Mouse (Mus musculus): Measurements from ENCODE around the gene Ube2v1.

DNA sequence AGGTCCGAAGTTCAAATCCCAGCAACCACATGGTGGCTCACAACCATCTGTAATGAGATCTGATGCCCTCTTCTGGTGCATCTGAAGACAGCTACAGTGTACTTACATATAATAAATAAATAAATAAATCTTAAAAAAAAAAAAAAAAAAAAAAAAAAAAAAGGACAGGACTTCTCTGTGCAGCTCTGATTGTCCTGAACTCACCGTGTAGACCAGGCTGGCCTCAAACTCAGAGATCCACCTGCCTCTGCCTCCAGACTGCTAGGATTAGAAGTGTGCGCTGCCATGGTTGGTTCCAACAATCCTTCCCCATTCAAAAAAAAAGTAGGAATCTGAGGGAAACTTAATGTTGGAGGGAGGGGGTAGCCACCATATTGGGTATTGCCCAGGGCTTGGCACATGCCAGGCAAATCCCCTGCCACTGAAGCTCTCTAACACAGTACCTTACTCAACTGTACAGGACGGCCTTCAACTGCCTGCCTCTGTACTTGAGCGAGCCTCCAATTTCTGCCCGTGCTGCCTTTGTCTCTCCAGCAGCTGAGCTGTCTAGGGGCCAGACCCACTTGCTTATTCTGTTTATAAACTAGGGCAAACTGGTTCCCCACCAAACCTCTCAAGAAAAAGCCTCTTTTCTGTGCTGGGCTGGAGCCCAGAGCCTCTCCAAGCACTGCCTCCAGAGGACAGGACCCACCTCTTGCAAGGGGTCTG, 7.4 kb downstream of the Ube2v1 start:
- no peak for TF ChIP-seq CTCF (IDR thresholded peaks at IDR 0.05; ENCODE audit: low read depth)
- TF ChIP-seq EP300 (IDR thresholded peaks at IDR 0.05; ENCODE audit: low read depth): no peak
